Mouse (Mus musculus) telencephalon, adult 2 months (tissue): ENCODE results near the gene Crtc3.

Experiments used
- DNase-seq: peaks from one replicate; pipeline ENCODE4 v3.0.0-alpha.2; 2011; ENCODE audit warnings: low read depth, low spot score

Crtc3 gene

DNA sequence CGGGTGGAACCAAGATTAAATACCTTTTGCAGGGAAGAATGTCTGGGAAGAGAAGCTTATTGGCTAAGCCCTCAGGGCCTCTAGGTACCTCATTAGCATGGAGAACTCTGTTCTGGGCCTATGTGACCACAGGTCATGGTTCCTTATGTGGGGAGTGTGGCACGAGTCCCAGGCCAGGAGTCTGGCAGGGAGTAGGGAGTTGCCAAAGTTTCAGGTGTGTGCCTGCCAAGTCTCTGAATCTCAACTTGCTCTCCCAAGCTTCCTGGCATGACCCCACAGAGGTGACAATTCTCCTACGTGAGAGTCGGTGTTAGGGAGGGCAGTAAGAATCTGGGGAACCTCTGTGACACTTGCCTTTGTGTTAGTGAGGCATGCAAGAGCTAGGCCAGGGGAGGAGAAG lies 131.5 kb downstream of the Crtc3 start:
- no peak for DNase-seq

DNA sequence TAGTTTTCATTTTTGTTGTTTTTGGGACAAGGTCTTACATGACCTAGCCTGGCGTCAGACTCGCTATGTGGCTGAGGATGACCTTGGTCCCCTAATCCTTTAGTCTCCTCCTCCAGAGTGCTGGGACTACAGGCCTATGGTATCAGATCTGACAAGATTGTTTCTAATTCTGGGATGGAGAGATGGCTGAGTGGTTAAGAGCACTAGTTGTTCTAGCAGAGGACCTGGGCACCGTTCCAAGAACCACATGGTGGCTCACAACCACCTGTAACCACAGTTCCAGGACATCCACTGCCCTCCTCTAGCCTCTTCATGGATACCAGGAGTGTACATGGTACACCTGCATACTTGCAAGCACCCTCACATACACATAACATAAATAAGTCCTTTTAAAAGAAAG lies 132.5 kb downstream of the Crtc3 start:
- no peak for DNase-seq

DNA sequence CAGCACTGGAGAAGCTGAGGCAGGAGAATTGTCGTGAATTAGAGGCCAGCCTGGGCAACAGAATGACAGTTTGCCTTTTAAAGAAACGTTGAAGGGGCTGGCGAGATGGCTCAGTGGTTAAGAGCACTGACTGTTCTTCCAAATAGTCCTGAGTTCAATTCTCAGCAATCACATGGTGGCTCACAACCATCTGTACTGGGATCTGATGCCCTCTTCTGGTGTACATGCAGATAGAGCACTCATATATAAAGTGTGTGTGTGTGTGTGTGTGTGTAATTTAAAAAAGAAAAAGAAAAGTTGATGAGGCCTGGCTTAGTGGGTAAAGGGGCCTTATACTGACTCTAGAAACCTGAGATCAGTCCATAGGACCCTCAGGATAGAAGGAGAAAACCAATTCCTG lies 133.5 kb downstream of the Crtc3 start:
- DNase-seq: no peak

DNA sequence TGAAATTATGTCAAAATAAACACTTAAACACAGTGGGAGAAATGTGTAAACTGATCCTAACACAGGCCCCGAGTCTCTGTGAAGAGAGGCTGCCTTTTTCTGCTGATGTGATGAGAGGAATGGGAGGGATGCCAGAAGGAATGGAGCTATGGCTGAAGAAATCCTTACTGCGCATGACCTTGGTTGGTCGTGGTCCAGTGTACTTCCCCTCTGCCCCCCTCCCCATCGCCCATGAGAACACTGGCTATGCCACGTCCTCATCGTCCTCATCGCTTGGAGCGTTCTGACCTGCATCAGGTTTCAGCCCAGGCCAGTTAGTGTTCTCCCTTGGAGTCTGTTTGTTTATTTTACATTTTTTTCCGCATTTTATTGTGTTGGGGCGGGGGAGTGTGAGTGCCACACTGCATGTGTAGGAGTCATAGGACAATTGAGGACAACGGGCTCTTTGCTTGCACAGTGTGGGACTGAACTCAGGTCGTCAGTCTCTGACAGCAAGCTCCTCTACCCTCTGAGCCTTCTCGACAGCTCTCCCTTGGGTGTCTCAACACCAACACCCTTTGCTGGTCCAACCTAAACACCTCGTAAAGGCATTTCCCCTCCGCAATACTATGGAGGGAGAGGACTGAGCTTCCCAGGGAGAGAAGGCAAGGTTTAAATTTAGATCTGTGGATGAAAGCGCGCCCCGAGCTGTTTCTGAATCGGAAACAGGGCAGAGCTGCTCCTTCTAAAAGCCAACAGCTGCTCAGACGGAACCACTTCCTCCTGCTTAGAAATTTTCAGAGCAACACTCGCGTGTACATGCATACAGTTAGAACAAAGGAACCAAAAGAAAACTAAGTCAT lies 134.3 kb downstream of the Crtc3 start:
- DNase-seq: peak; percentile 60

DNA sequence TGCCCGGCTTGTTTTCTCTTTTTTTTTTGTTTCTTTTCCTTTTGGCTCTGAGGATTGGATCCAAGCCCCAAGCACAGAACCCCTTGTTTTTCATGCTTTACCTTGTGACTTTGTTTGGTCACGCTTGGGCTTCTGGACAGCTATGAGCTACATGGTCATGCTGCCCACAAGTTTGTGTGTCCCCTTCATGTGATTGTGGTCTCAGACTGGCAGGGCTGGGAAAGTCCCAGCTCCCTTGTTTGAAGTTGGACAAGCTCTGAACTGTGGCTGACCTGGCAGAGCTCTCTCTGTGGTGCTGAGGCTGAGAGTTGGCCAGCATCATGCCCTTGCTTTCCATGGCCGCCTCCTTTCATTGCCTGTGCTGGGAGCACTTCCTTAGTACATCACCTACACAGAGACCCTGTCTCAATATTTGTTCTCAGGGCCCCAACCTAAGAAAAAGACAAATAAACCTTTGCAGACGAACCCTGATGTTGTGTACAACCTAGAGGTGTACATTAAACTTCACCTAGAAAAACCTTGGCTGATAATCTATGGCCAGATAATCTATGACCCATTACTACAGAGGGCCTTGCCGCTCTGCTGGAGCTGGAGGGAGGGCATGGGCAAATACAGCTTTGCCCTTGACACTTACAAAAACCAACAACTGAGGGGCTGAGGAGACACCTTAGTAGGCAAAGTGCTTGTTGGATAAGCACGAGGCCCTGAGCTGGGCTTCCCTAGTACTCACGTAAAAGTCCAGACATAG lies 140.0 kb downstream of the Crtc3 start:
- DNase-seq: no peak

DNA sequence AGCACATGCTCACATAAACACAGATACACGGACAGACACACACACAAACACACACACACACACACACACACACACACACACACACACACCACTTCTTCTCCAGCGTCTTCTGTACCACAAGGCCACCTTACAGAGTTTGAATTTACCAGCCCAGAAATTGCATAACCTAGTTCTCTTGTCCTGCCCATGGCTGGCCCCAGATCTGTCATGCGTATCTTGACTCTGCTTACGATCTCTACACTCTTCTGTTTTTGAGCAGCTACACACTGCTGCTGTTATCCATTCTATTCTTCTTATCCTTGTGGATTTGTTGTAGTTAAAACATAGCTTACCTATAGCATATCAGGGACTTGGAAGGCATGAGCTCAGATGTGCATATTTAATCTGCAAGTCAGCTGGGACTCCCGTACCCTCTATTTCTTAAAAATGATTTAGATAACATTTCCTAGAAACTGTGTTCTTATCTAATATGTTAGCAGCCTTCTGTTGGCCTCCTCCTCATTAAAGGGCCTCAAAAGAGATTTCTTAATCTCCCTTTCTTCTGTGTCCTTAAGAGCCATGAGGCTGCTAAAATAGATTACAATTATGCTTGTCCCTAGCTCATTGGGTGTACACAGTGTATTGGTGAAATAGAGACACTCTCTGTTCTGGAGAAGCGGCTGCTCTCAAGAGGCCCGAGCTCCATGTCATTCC lies 146.4 kb downstream of the Crtc3 start:
- DNase-seq: no peak

DNA sequence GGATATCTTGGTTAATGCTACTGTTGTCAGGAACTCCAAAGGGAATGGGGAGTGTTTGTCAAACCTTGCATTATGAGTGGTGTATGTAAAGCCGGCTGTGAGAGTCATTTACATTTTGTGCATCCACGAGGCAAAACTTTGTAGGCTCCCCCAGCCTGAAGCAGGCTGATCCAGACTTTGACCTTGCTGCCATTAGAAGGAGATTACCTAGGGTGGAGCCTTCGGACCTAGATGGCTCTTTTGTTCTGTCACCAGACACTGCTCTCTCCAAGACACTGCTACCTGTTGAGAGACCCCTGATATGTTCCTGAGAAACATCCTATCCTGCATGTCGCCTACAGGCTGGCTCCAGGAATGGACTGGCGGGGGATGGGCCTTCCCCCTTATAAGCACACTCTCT lies 149.1 kb downstream of the Crtc3 start:
- DNase-seq: no peak
